Mouse (Mus musculus): Measurements from ENCODE around the gene Pacrg. TPM values are rescaled to one million over a fixed set of nuclear protein-coding genes. Genes with fewer than 3 reads are reported as not detected.

Pacrg gene
- polyA plus RNA-seq, 1 experiment from 2014 or later, result 3.1 TPM

GRCm38 (mm10) chr17:10627476-10627875 is 212.6 kb downstream of the Pacrg start:
- no peak for TF ChIP-seq CTCF (IDR thresholded peaks at IDR 0.05)
- CTCF ChIA-PET, result interaction anchor here (1.3 kb wide), 1 partner anchor 57 kb away, joined by 5 read pairs; no protein-coding TSS in a partner anchor
- POLR2A ChIA-PET, result no interaction called here
- in situ Hi-C loops (cut with MboI; ENCODE audit: low pct_unique_long_range_greater_than_20kb), result no loop called here
- no peak for ATAC-seq
- DNase-seq (ENCODE audit: low read depth, low spot score), result no peak
- peaks cover 3% of the 10 kb centered on the region for H3K27me3 ChIP-seq

GRCm38 (mm10) chr17:10626299-10627095 is 213.6 kb downstream of the Pacrg start:
- ChIA-PET POLR2A (interaction anchor here (0.7 kb wide), 1 partner anchor 216 kb away, joined by 6 read pairs; no protein-coding TSS in a partner anchor), CTCF (interaction anchor here (0.9 to 1.4 kb wide), 3 partner anchors 10 to 56 kb away, joined by 3 to 5 read pairs (median 4); no protein-coding TSS in a partner anchor)
- in situ Hi-C loops (cut with MboI; ENCODE audit: low pct_unique_long_range_greater_than_20kb), result no loop called here
- no peak for ATAC-seq
- DNase-seq (ENCODE audit: low read depth, low spot score), result no peak
- peaks cover 3% of the 10 kb centered on the region for H3K27me3 ChIP-seq
- no peak for TF ChIP-seq CTCF (IDR thresholded peaks at IDR 0.05)

GRCm38 (mm10) chr17:10624699-10625424 is 215.2 kb downstream of the Pacrg start:
- ChIA-PET CTCF (no interaction called here), POLR2A (no interaction called here)
- no peak for TF ChIP-seq CTCF (IDR thresholded peaks at IDR 0.05)
- ATAC-seq (no peak), DNase-seq (ENCODE audit: low read depth, low spot score) (no peak)
- in situ Hi-C loops (cut with MboI; ENCODE audit: low pct_unique_long_range_greater_than_20kb), result no loop called here
- H3K27me3 ChIP-seq, result peaks cover 3% of the 10 kb centered on the region

- ATAC-seq (no peak), DNase-seq (ENCODE audit: low read depth, low spot score) (no peak)
- CTCF ChIA-PET, result interaction anchor here (1.2 kb wide), 1 partner anchor 17 kb away, joined by 5 read pairs; no protein-coding TSS in a partner anchor
- TF ChIP-seq CTCF (IDR thresholded peaks at IDR 0.05), result no peak
- peaks cover 3% of the 10 kb centered on the region for H3K27me3 ChIP-seq
- in situ Hi-C loops (cut with MboI; ENCODE audit: low pct_unique_long_range_greater_than_20kb), result no loop called here
- POLR2A ChIA-PET, result no interaction called here
Measured at GRCm38 (mm10) chr17:10620621-10621020, 219.5 kb downstream of the Pacrg start.

- DNase-seq (ENCODE audit: low read depth, low spot score), result no peak
- peaks cover 3% of the 10 kb centered on the region for H3K27me3 ChIP-seq
- ATAC-seq, result no peak
- POLR2A ChIA-PET, result no interaction called here
- no peak for TF ChIP-seq CTCF (IDR thresholded peaks at IDR 0.05)
- CTCF ChIA-PET, result no interaction called here
- in situ Hi-C loops (cut with MboI; ENCODE audit: low pct_unique_long_range_greater_than_20kb), result no loop called here
Measured at GRCm38 (mm10) chr17:10619881-10620280, 220.2 kb downstream of the Pacrg start.

- ATAC-seq (no peak), DNase-seq (ENCODE audit: low read depth, low spot score) (no peak)
- POLR2A ChIA-PET, result no interaction called here
- no peaks in the 10 kb centered on the region for H3K27me3 ChIP-seq
- CTCF ChIA-PET, result interaction anchor here (1.4 kb wide), 1 partner anchor 8 kb away, joined by 4 read pairs; no protein-coding TSS in a partner anchor
- in situ Hi-C loops (cut with MboI; ENCODE audit: low pct_unique_long_range_greater_than_20kb), result no loop called here
- TF ChIP-seq CTCF (IDR thresholded peaks at IDR 0.05), result no peak
Measured at GRCm38 (mm10) chr17:10617656-10618055, 222.5 kb downstream of the Pacrg start.

GRCm38 (mm10) chr17:10615611-10616010 is 224.5 kb downstream of the Pacrg start:
- ATAC-seq, result no peak
- in situ Hi-C loops (cut with MboI; ENCODE audit: low pct_unique_long_range_greater_than_20kb), result no loop called here
- POLR2A ChIA-PET, result no interaction called here
- no peak for DNase-seq (ENCODE audit: low read depth, low spot score)
- H3K27me3 ChIP-seq, result no peaks in the 10 kb centered on the region
- no peak for TF ChIP-seq CTCF (IDR thresholded peaks at IDR 0.05)
- CTCF ChIA-PET, result no interaction called here

- in situ Hi-C loops (cut with MboI; ENCODE audit: low pct_unique_long_range_greater_than_20kb), result no loop called here
- no peaks in the 10 kb centered on the region for H3K27me3 ChIP-seq
- no peak for TF ChIP-seq CTCF (IDR thresholded peaks at IDR 0.05)
- ATAC-seq (no peak), DNase-seq (ENCODE audit: low read depth, low spot score) (no peak)
- CTCF ChIA-PET, result no interaction called here
- POLR2A ChIA-PET, result no interaction called here
Measured at GRCm38 (mm10) chr17:10614696-10615095, 225.4 kb downstream of the Pacrg start.

GRCm38 (mm10) chr17:10611626-10612025 is 228.5 kb downstream of the Pacrg start:
- no peak for TF ChIP-seq CTCF (IDR thresholded peaks at IDR 0.05)
- POLR2A ChIA-PET, result no interaction called here
- no peak for DNase-seq (ENCODE audit: low read depth, low spot score)

GRCm38 (mm10) chr17:10608146-10608545 is 232.0 kb downstream of the Pacrg start:
- CTCF ChIA-PET, result interaction anchor here (1.5 kb wide), 1 partner anchor 28 kb away, joined by 3 read pairs; no protein-coding TSS in a partner anchor
- DNase-seq (ENCODE audit: low read depth, low spot score) (no peak), ATAC-seq (no peak)
- no peaks in the 10 kb centered on the region for H3K27me3 ChIP-seq
- in situ Hi-C loops (cut with MboI; ENCODE audit: low pct_unique_long_range_greater_than_20kb), result no loop called here
- POLR2A ChIA-PET, result no interaction called here
- TF ChIP-seq CTCF (IDR thresholded peaks at IDR 0.05), result no peak

More at GRCm38 (mm10) chr17:10611626-10612025, 228.5 kb downstream of the Pacrg start:
- no peak for ATAC-seq
- CTCF ChIA-PET, result no interaction called here
- in situ Hi-C loops (cut with MboI; ENCODE audit: low pct_unique_long_range_greater_than_20kb), result no loop called here
- no peaks in the 10 kb centered on the region for H3K27me3 ChIP-seq

- POLR2A ChIA-PET, result no interaction called here
- no peaks in the 10 kb centered on the region for H3K27me3 ChIP-seq
- no peak for TF ChIP-seq CTCF (IDR thresholded peaks at IDR 0.05)
- in situ Hi-C loops (cut with MboI; ENCODE audit: low pct_unique_long_range_greater_than_20kb), result no loop called here
- no peak for ATAC-seq
- no peak for DNase-seq (ENCODE audit: low read depth, low spot score)
- CTCF ChIA-PET, result no interaction called here
Measured at GRCm38 (mm10) chr17:10606090-10606489, 234.0 kb downstream of the Pacrg start.
